Mouse (Mus musculus) forebrain, embryonic 14.5 days (tissue): ENCODE measurements at regions not wholly inside any gene's neighbourhood (a gene's known extent, or its start where the extent isn't known, plus 50 kb on each side); places are given as distances from the start of the nearest gene placed in this dataset.

Experiments used
- ATAC-seq: fragments of 200-750 bp; cut with Nextera tagmentation; 2 replicates; pipeline ENCODE4 v1.8.0; 2017; ENCODE audit warnings: mild to moderate bottlenecking, moderate library complexity
- DNase-seq: peaks from one replicate; pipeline ENCODE4 v3.0.0-alpha.2; 2015; ENCODE audit warnings: low spot score
- H3K27ac ChIP-seq: fragments of 300-500 bp; sonication (generic); 2 replicates; pipeline ENCODE4 v1.5.1; 2014; ENCODE audit warnings: low read depth, mild to moderate bottlenecking, control low read depth, low read length, moderate library complexity
- H3K27me3 ChIP-seq: fragments of 300-500 bp; sonication (generic); replicated peaks from 2 replicates; pipeline ENCODE4 v1.6.1; 2014; ENCODE audit warnings: low read length, control low read depth, mixed read lengths; ENCODE audit not compliant: control insufficient read depth, insufficient read depth
- H3K36me3 ChIP-seq: fragments of 300-500 bp; sonication (generic); 2 replicates; pipeline ENCODE4 v1.6.1; 2014; ENCODE audit warnings: low read length, control low read depth; ENCODE audit not compliant: control insufficient read depth, insufficient read depth
- H3K4me1 ChIP-seq: fragments of 300-500 bp; sonication (generic); 2 replicates; pipeline ENCODE4 v1.6.1; 2014; ENCODE audit warnings: antibody characterized with exemption, low read length, control low read depth; ENCODE audit not compliant: control insufficient read depth, insufficient read depth
- H3K4me2 ChIP-seq: fragments of 300-500 bp; sonication (generic); 2 replicates; pipeline ENCODE4 v1.6.1; 2014; ENCODE audit warnings: mild to moderate bottlenecking, control low read depth, low read length
- H3K4me3 ChIP-seq: fragments of 300-500 bp; sonication (generic); 2 replicates; pipeline ENCODE4 v1.5.1; 2014; ENCODE audit warnings: low read depth, low read length, control low read depth
- H3K9ac ChIP-seq: fragments of 300-500 bp; sonication (generic); 2 replicates; pipeline ENCODE4 v1.6.1; 2014; ENCODE audit warnings: mild to moderate bottlenecking, low read length, control low read depth, moderate library complexity
- H3K9me3 ChIP-seq: fragments of 300-500 bp; sonication (generic); replicated peaks from 2 replicates; pipeline ENCODE4 v1.6.1; 2016; ENCODE audit warnings: low read length, control low read depth, mixed read lengths; ENCODE audit not compliant: control insufficient read depth
- WGBS: fragments of 180-500 bp; shearing (Covaris S2); extraction: QIAGEN DNeasy Blood & Tissue Kit; methylation state at CpG from one replicate; pipeline ENCODE4 v1.1.7; 2014; 5-methylcytosine and 5-hydroxymethylcytosine counted together

GRCm38 (mm10) chr10:43747541-43747940 is 154.0 kb downstream of the Qrsl1 start:
- Histone ChIP-seq H3K9me3 (no peaks in the 10 kb centered on the region), H3K27ac (no peak overlapping the region), H3K36me3 (no peaks in the 10 kb centered on the region), H3K9ac (no peak overlapping the region), H3K4me3 (no peak overlapping the region), H3K4me2 (no peak overlapping the region), H3K27me3 (no peaks in the 10 kb centered on the region), H3K4me1 (0 out of 2 replicates have a peak, but pooled peaks cover 3% of the 10 kb centered on the region)
- WGBS = 87% methylated on average over 4 of the region's 4 CpGs
- ATAC-seq (no peak), DNase-seq (no peak)

GRCm38 (mm10) chr10:43748300-43748699 is 153.2 kb downstream of the Qrsl1 start:
- no peak for ATAC-seq
- no peak overlapping the region for H3K9ac ChIP-seq
- H3K4me3 ChIP-seq = no peak overlapping the region
- H3K4me1 ChIP-seq = no peaks in the 10 kb centered on the region
- WGBS = 96% methylated on average over 3 of the region's 3 CpGs
- no peaks in the 10 kb centered on the region for H3K36me3 ChIP-seq
- DNase-seq = no peak
- no peaks in the 10 kb centered on the region for H3K27me3 ChIP-seq
- no peaks in the 10 kb centered on the region for H3K9me3 ChIP-seq
- H3K27ac ChIP-seq = no peak overlapping the region
- no peak overlapping the region for H3K4me2 ChIP-seq

DNA sequence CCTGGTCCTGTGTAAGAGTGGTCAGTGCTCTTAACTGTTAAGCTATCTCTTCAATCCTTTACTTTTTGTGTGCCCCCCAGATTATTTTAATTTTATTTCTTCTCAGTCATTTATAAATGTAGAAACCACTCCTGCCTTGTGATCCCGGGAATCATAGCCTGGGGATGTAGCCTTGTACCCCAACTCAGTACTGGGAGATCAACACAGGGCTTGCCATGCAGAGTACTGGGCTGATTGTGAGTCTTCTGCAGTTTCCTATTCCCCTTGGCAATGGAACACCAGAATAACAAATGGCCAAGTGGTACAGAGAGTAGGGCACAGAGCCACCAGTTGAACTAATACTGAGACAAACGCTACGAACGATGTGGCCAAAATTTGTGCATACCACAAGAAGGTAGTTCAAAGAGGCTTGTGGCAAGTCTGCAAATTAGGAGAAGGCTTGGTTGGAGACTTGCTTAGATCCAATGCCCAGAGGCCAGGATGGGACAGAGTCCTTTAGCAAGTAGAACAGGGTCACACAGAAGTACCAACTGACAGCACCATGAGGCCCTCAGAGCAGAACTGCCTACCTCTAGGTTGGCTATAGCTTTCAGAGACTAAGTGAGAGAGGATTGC is 151.9 kb downstream of the Qrsl1 start:
- Histone ChIP-seq H3K4me1 (no peaks in the 10 kb centered on the region), H3K36me3 (no peaks in the 10 kb centered on the region), H3K9ac (no peak overlapping the region), H3K27ac (no peak overlapping the region), H3K9me3 (no peaks in the 10 kb centered on the region), H3K27me3 (no peaks in the 10 kb centered on the region), H3K4me2 (no peak overlapping the region), H3K4me3 (no peak overlapping the region)
- DNase-seq = no peak
- ATAC-seq = no peak
- WGBS = 96% methylated on average over 4 of the region's 4 CpGs

- Histone ChIP-seq H3K9ac (no peak overlapping the region), H3K4me1 (no peaks in the 10 kb centered on the region), H3K9me3 (no peaks in the 10 kb centered on the region), H3K27me3 (no peaks in the 10 kb centered on the region), H3K27ac (no peak overlapping the region), H3K4me3 (no peak overlapping the region), H3K4me2 (no peak overlapping the region), H3K36me3 (no peaks in the 10 kb centered on the region)
- no peak for ATAC-seq
- no peak for DNase-seq
- 90% methylated on average over 6 of the region's 6 CpGs for WGBS
These were observed 151.1 kb downstream of the Qrsl1 start for GRCm38 (mm10) chr10:43750401-43750800.

DNA sequence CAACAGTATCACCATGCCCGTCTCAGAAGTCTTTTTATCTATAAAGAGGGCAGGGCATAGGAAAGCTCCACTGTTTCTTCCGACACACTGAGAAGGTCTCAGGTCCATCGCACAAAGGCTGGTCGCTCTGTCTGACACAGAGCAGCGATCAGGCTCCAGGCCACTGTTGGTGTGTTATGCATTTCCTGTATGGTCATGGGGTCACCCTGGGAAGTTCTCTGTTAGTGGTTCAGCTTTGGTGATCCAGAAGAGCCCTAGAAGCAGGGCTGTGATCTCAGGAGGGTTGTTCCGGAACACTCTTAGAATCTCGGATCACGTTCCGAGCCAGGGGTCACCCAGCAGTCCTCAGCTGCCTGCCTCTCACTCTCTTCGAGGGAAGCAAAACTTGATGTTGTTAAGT is 150.7 kb downstream of the Qrsl1 start:
- no peak overlapping the region for H3K27ac ChIP-seq

DNA sequence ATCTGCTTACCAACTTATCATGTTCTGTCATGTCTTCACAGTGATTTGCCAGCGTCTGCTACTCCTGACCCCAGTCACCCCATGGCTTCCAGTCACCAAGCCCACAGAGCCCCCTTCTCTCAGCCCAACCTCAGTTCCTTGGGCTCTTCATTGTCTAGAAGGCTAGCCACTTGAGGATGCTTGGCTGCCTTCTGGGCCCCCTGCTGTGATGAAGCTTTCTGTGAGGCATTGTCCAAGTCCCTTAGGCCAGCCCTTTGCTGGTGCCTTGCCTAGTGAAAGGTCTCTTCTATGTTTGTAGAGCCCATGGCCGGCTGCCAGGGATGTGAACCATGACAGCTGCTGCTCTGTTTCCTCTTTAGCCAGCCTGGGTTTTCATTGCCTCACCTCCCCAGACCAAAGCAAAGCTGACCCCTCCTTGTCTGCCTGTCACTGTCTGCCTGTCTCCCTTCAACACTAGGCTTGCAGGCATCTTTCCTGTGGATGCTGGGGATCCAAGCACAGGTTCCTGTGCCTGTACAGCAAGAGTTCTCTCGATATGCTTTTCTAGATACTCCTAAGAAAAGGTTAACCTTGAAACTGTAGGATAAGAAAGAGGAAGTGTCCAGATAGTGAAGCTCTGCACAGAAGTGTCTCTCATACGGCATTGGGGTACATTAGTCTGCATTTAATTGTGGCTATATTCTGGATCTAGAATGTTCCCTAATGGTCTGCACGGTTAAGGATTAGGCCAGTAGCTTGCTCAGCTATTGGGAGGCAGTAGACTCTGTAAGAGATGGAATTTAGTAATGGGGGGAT is 149.5 kb downstream of the Qrsl1 start:
- no peak overlapping the region for H3K27ac ChIP-seq
- ATAC-seq (no peak), DNase-seq (peak; percentile 41)

More for the DNA sequence above, 150.7 kb downstream of the Qrsl1 start:
- DNase-seq (no peak), ATAC-seq (no peak)
- Histone ChIP-seq H3K27me3 (no peaks in the 10 kb centered on the region), H3K4me3 (no peak overlapping the region), H3K9me3 (no peaks in the 10 kb centered on the region), H3K36me3 (no peaks in the 10 kb centered on the region), H3K4me1 (no peaks in the 10 kb centered on the region), H3K9ac (no peak overlapping the region), H3K4me2 (no peak overlapping the region)
- 89% methylated on average over 10 of the region's 10 CpGs for WGBS

DNA sequence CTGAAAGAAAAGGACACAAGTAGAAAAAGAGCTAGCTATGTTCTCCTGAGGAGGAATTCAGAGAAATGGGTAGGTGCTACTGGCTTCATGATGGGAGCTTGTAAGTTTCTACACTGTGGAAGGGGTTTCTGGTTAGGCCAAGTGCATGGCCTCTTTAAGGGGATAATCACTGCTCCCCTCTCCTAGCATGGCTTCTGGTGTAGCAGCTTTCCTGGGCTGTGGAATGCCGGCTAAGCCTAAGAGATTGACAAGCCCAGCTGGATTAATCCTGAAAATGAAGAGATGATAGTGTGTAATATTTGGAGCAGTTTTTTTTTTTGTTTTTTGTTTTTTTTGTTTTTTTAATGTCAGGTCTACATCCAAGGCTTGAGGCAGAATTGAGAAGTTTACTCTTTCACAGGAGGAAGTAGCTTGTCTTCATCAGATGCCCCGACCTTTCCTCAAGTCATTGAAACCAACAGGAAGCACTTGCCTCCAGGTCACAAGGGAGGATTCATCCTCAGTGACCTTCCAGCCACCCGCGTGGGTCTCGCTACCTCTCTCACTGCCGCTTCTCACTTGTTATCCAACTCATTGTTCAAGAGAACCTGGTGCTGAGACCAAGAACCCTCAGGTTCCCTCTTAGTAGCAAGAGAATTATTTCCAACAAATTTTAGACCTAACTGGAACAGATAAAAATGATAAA is 144.5 kb downstream of the Qrsl1 start:
- no peak overlapping the region for H3K9ac ChIP-seq
- no peaks in the 10 kb centered on the region for H3K9me3 ChIP-seq
- DNase-seq = no peak
- H3K4me3 ChIP-seq = no peak overlapping the region
- H3K4me2 ChIP-seq = no peak overlapping the region
- no peaks in the 10 kb centered on the region for H3K4me1 ChIP-seq
- no peak for ATAC-seq
- WGBS = 79% methylated on average over 6 of the region's 6 CpGs
- no peaks in the 10 kb centered on the region for H3K36me3 ChIP-seq
- no peak overlapping the region for H3K27ac ChIP-seq
- no peaks in the 10 kb centered on the region for H3K27me3 ChIP-seq

More for the DNA sequence above, 149.5 kb downstream of the Qrsl1 start:
- H3K4me3 ChIP-seq = no peak overlapping the region
- 63% methylated on average over 5 of the region's 5 CpGs for WGBS
- H3K9me3 ChIP-seq = no peaks in the 10 kb centered on the region
- no peaks in the 10 kb centered on the region for H3K27me3 ChIP-seq
- H3K4me1 ChIP-seq = no peaks in the 10 kb centered on the region
- no peaks in the 10 kb centered on the region for H3K36me3 ChIP-seq
- H3K4me2 ChIP-seq = no peak overlapping the region
- H3K9ac ChIP-seq = no peak overlapping the region

- DNase-seq = no peak
- no peak overlapping the region for H3K9ac ChIP-seq
- no peaks in the 10 kb centered on the region for H3K9me3 ChIP-seq
- 89% methylated on average over 8 of the region's 10 CpGs for WGBS
- no peaks in the 10 kb centered on the region for H3K36me3 ChIP-seq
- H3K4me2 ChIP-seq = no peak overlapping the region
- H3K4me1 ChIP-seq = no peaks in the 10 kb centered on the region
- no peak overlapping the region for H3K4me3 ChIP-seq
- ATAC-seq = no peak
- no peak overlapping the region for H3K27ac ChIP-seq
- no peaks in the 10 kb centered on the region for H3K27me3 ChIP-seq
These were observed 143.2 kb downstream of the Qrsl1 start for GRCm38 (mm10) chr10:43758124-43759025.
